Mouse (Mus musculus) retina, postnatal 1 day (tissue): ENCODE measurements around the gene Tnfaip8l3.
A peak's percentile ranks its signal among the peaks of the same experiment; 100 is the strongest.

ENCODE experiments used
- DNase-seq: peaks from one replicate; pipeline ENCODE4 v3.0.0-alpha.2; 2012

Tnfaip8l3 gene

GRCm38 (mm10) chr9:53986972-53987371 lies 81.2 kb downstream of the Tnfaip8l3 start:
- DNase-seq: peak; percentile 73

- peak; percentile 70 for DNase-seq
These were observed 83.3 kb downstream of the Tnfaip8l3 start for GRCm38 (mm10) chr9:53984868-53985267.

GRCm38 (mm10) chr9:53975122-53975518 lies 93.1 kb downstream of the Tnfaip8l3 start, which contains the start of gene Elmod1:
Gene Elmod1 (minus strand): TSS chr9:53975301.
- peak; percentile 94 for DNase-seq

GRCm38 (mm10) chr9:53974328-53975121 lies 93.7 kb downstream of the Tnfaip8l3 start:
- DNase-seq: peak; percentile 81

- no peak for DNase-seq
These were observed 94.3 kb downstream of the Tnfaip8l3 start for GRCm38 (mm10) chr9:53973929-53974327.
